Mouse (Mus musculus): ENCODE data around the gene Atp1a1. TPM values are rescaled to one million over a fixed set of nuclear protein-coding genes. Genes with fewer than 3 reads are reported as not detected.

Atp1a1 gene
- total and polyA plus RNA-seq, 2 experiments, result 163 to 183 TPM

DNA sequence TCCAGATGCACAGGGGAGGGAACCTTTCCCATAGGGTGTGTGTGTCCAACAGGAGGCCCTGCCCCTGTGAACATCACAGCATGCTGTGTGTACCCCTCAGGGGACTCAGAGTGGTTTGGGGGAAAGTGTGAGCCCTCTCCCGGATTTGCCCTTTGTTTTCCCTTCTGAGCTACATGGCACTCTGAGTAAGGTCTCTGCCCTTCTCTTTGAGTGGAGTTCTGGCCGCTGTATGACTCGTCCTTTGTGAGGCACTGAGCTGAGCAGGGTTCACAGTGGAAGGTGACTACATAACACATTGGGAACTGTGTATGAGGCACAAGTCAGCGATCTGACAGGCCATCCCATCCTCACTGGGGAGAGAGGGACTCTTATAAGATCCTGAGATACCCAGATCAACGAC is 31.5 kb downstream of the Atp1a1 start:
- no peaks in the 10 kb centered on the region; the same call in 1 of the 2 replicates for H3K4me1 ChIP-seq (ENCODE audit: control insufficient read depth, insufficient read depth, low read length)
- peaks cover 17% of the 10 kb centered on the region for H3K36me3 ChIP-seq (ENCODE audit: control insufficient read depth, insufficient read depth, low read length)
- no peak for TF ChIP-seq POLR2A (IDR thresholded peaks at IDR 0.05; ENCODE audit: extremely low read depth, insufficient read depth, low read length)
- TF ChIP-seq CTCF (IDR thresholded peaks at IDR 0.05; ENCODE audit: low read depth, low read length), result no peak
- 82% methylated on average over 5 of the region's 5 CpGs for WGBS
- no peaks in the 10 kb centered on the region for H3K79me2 ChIP-seq (ENCODE audit: control insufficient read depth, insufficient read depth, low read length)
- no peaks in the 10 kb centered on the region for H3K27me3 ChIP-seq (ENCODE audit: control insufficient read depth, insufficient read depth, low read length)
- H3K27ac ChIP-seq (replicated peaks; ENCODE audit: insufficient read depth, low read depth, low read length), result no peak overlapping the region
- DNase-seq (ENCODE audit: extremely low read depth, low read depth, low spot score), result no peak
- no peak overlapping the region for H3K4me3 ChIP-seq (ENCODE audit: insufficient read depth, low read depth, low read length)
- no peak overlapping the region for H3K9ac ChIP-seq (ENCODE audit: low read depth, low read length)

DNA sequence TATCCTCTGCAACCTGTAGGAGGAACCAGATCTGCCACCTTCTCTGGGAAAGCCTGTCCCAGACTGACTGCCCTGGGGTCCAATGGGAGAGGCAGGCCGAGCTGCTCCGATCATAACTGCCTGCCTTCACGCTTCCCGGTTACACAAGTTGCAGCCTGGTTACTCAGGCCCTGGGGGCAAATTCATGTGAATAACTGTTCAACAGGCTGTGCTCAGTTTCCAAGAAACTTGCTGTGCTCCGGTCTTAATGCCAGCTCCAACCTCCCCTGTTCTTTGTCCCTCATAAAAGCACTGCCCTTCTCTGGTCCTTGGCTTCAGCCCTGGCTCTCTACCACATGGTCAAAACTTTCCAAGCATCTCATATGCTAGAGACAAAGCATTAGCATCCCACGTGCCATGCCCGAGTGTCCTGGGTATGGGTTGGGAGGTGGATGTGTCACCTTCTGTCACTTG is 32.3 kb downstream of the Atp1a1 start:
- TF ChIP-seq CTCF (IDR thresholded peaks at IDR 0.05; ENCODE audit: low read depth, low read length), result no peak
- Histone ChIP-seq H3K27me3 (ENCODE audit: control insufficient read depth, insufficient read depth, low read length) (no peaks in the 10 kb centered on the region), H3K4me3 (ENCODE audit: insufficient read depth, low read depth, low read length) (no peak overlapping the region), H3K4me1 (ENCODE audit: control insufficient read depth, insufficient read depth, low read length) (no peaks in the 10 kb centered on the region; the same call in 1 of the 2 replicates), H3K36me3 (ENCODE audit: control insufficient read depth, insufficient read depth, low read length) (peaks cover 9% of the 10 kb centered on the region; the same call in 1 of the 2 replicates), H3K79me2 (ENCODE audit: control insufficient read depth, insufficient read depth, low read length) (no peaks in the 10 kb centered on the region), H3K9ac (ENCODE audit: low read depth, low read length) (no peak overlapping the region), H3K27ac (replicated peaks; ENCODE audit: insufficient read depth, low read depth, low read length) (no peak overlapping the region)
- WGBS, result 57% methylated on average over 7 of the region's 7 CpGs
- no peak for DNase-seq (ENCODE audit: extremely low read depth, low read depth, low spot score)

DNA sequence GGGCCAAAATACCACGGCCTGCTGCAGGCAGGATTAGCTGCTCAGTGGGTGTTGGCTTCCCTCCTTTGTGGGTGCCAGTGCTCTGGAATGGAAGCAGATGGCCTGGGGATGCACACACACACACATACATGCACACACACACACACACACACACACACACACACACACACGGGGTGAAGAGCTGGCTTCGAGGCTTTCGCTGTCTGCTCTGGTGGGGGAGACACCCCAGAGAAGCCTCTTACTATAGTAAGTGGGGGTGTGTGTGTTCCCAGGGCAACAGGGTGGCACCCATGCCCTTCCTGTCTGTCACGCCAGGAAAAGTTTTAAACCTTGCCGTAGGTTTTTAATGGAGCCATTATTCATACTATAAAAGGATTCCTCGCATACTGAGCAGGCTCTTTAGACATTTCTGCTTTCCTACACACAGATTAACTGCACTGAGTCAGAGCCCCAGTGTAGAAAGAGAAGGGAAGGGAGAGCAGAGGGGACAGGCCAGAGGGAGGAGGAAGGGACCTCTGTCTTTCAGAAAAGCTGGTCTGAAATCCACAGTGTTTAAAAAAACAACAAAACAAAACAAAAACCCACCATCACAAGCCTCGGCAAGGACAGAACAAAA is 32.9 kb downstream of the Atp1a1 start:
- WGBS, result 91% methylated on average over 8 of the region's 8 CpGs
- no peak overlapping the region for H3K4me3 ChIP-seq (ENCODE audit: insufficient read depth, low read depth, low read length)
- no peaks in the 10 kb centered on the region for H3K79me2 ChIP-seq (ENCODE audit: control insufficient read depth, insufficient read depth, low read length)
- TF ChIP-seq CTCF (IDR thresholded peaks at IDR 0.05; ENCODE audit: low read depth, low read length) (no peak), POLR2A (IDR thresholded peaks at IDR 0.05; ENCODE audit: extremely low read depth, insufficient read depth, low read length) (no peak)
- H3K27ac ChIP-seq (replicated peaks; ENCODE audit: insufficient read depth, low read depth, low read length), result no peak overlapping the region
- peaks cover 3% of the 10 kb centered on the region; the same call in 1 of the 2 replicates for H3K36me3 ChIP-seq (ENCODE audit: control insufficient read depth, insufficient read depth, low read length)
- H3K4me1 ChIP-seq (ENCODE audit: control insufficient read depth, insufficient read depth, low read length), result no peaks in the 10 kb centered on the region; the same call in 1 of the 2 replicates
- no peaks in the 10 kb centered on the region for H3K27me3 ChIP-seq (ENCODE audit: control insufficient read depth, insufficient read depth, low read length)
- H3K9ac ChIP-seq (ENCODE audit: low read depth, low read length), result no peak overlapping the region
- no peak for DNase-seq (ENCODE audit: extremely low read depth, low read depth, low spot score)

DNA sequence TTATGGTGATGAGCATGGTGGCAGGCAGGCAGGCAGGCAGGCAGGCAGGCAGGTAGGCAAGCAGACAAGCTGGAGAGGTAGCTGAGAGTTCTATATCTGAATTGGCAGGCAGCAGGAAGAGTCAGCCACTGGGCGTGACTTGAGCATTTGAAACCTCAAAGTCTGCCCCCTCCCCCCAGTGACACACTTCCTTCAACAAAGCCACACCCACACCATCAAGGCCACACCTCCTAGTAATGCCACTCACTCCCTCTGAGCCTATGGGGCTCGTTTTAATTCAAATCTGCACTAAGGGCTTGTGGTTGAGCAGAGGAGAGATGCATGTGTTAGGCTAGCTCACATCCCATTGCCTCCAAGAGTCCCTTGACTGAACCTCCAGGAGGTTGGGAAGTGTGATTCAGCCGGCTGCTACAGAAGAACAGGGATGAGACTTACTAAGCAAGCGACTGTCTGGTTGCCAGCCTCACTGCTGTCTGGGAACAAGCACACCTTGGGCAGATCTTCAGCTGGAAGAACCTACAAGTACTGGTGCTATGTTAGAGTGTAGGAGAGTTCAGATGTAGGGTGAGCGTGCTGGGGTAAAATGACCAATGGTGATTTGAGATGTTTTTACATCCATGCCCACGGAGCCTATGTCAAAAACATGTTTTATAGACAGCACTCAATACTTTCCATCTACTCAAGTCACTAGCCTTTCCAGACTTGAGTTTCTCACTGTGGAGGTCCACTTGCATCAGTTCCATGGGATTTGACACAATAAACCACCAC is 33.6 kb downstream of the Atp1a1 start:
- H3K36me3 ChIP-seq (ENCODE audit: control insufficient read depth, insufficient read depth, low read length), result no peaks in the 10 kb centered on the region
- no peak overlapping the region for H3K9ac ChIP-seq (ENCODE audit: low read depth, low read length)
- WGBS, result 89% methylated on average over 6 of the region's 6 CpGs
- H3K27me3 ChIP-seq (ENCODE audit: control insufficient read depth, insufficient read depth, low read length), result no peaks in the 10 kb centered on the region
- no peak for DNase-seq (ENCODE audit: extremely low read depth, low read depth, low spot score)
- H3K79me2 ChIP-seq (ENCODE audit: control insufficient read depth, insufficient read depth, low read length), result no peaks in the 10 kb centered on the region
- no peaks in the 10 kb centered on the region; the same call in 1 of the 2 replicates for H3K4me1 ChIP-seq (ENCODE audit: control insufficient read depth, insufficient read depth, low read length)
- no peak for TF ChIP-seq CTCF (IDR thresholded peaks at IDR 0.05; ENCODE audit: low read depth, low read length)
- H3K4me3 ChIP-seq (ENCODE audit: insufficient read depth, low read depth, low read length), result no peak overlapping the region
- no peak overlapping the region for H3K27ac ChIP-seq (replicated peaks; ENCODE audit: insufficient read depth, low read depth, low read length)

DNA sequence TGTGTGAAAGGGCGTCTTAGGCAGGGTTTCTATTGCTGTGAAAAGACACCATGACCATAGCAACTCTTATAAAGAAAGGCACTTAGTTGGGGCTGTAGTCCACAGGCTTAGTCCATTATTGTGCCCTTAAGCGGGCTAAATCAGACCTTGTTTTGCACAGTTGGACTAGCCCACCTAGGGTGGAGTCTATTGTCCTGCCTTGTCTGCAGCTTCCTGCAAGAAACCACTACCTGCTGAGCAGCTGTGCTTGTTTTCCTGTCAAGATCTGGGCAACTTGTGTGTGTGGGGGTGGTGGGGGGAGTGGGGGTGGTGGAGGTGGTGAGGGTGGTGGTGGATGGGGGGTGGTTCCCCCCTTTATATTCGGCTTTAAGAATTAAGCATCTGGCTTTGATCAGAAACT is 34.2 kb downstream of the Atp1a1 start:
- no peak overlapping the region for H3K27ac ChIP-seq (replicated peaks; ENCODE audit: insufficient read depth, low read depth, low read length)
- no peaks in the 10 kb centered on the region for H3K27me3 ChIP-seq (ENCODE audit: control insufficient read depth, insufficient read depth, low read length)
- H3K36me3 ChIP-seq (ENCODE audit: control insufficient read depth, insufficient read depth, low read length), result no peaks in the 10 kb centered on the region
- H3K4me1 ChIP-seq (ENCODE audit: control insufficient read depth, insufficient read depth, low read length), result no peaks in the 10 kb centered on the region; the same call in 1 of the 2 replicates
- no peak for TF ChIP-seq POLR2A (IDR thresholded peaks at IDR 0.05; ENCODE audit: extremely low read depth, insufficient read depth, low read length)
- no peak for TF ChIP-seq CTCF (IDR thresholded peaks at IDR 0.05; ENCODE audit: low read depth, low read length)
- H3K79me2 ChIP-seq (ENCODE audit: control insufficient read depth, insufficient read depth, low read length), result no peaks in the 10 kb centered on the region
- WGBS, result 97% methylated on average over 3 of the region's 3 CpGs
- no peak overlapping the region for H3K4me3 ChIP-seq (ENCODE audit: insufficient read depth, low read depth, low read length)
- H3K9ac ChIP-seq (ENCODE audit: low read depth, low read length), result no peak overlapping the region
- DNase-seq (ENCODE audit: extremely low read depth, low read depth, low spot score), result no peak

DNA sequence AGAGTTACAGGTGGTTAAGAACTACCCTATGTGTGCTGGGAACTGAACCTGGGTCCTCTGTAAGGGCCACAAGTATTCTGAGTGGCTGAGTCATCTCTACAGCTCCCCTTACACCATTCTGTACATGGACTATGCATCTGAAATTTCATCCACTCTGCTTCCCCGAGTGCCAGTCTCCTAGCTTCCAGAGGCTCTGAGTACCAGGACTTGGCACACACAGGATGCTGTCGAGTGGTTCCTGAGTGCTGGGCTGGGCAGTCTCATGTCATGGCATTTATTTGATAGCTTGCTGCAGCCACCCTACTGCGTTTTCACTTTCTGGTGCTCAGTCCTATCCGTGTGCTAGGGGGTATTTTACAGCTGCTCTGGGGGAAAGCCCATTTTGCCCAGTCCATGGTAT is 35.9 kb downstream of the Atp1a1 start:
- 91% methylated on average over 4 of the region's 4 CpGs for WGBS
- Histone ChIP-seq H3K27me3 (ENCODE audit: control insufficient read depth, insufficient read depth, low read length) (no peaks in the 10 kb centered on the region), H3K4me1 (ENCODE audit: control insufficient read depth, insufficient read depth, low read length) (no peaks in the 10 kb centered on the region; the same call in 1 of the 2 replicates), H3K36me3 (ENCODE audit: control insufficient read depth, insufficient read depth, low read length) (no peaks in the 10 kb centered on the region), H3K27ac (replicated peaks; ENCODE audit: insufficient read depth, low read depth, low read length) (no peak overlapping the region), H3K79me2 (ENCODE audit: control insufficient read depth, insufficient read depth, low read length) (no peaks in the 10 kb centered on the region), H3K4me3 (ENCODE audit: insufficient read depth, low read depth, low read length) (no peak overlapping the region), H3K9ac (ENCODE audit: low read depth, low read length) (no peak overlapping the region)
- no peak for TF ChIP-seq POLR2A (IDR thresholded peaks at IDR 0.05; ENCODE audit: extremely low read depth, insufficient read depth, low read length)
- TF ChIP-seq CTCF (IDR thresholded peaks at IDR 0.05; ENCODE audit: low read depth, low read length), result no peak
- no peak for DNase-seq (ENCODE audit: extremely low read depth, low read depth, low spot score)

Data from liver, adult 2 months (tissue).